Mouse (Mus musculus): ENCODE results near the gene Ptma. TPM values are rescaled to one million over a fixed set of nuclear protein-coding genes. Genes with fewer than 3 reads are reported as not detected.
"Not testable (repeated sequence)": the region's sequence is repeated elsewhere in the genome, so short reads cannot be mapped to it uniquely, and the experiment has no call there.

The Ptma gene
- polyA plus RNA-seq, 1 experiment = 749 TPM

DNA sequence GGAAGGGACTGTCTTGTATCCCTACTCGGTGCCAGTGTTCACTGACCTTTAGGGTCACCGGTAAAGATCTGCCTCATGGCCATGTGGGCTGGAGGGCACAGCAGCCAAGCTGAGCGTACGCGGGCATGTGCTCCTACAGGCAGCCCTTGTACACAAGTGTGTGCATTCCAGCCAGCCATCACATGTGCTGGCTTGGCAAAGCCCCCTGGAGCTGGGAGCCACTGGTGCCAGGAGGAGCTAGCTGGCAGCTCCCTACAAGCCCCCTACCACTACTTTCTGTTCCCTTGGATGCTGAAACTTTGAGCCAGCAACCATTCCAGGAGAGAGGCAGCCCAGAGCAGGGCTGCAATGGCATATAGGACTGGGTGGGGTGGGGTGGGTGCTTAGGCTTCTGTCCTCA, 20.1 kb upstream of the Ptma start:
- H3K27ac ChIP-seq (ENCODE audit: insufficient read depth, low read depth, low read length) = no peak overlapping the region
- WGBS = 95% methylated on average over 5 of the region's 5 CpGs
- no peaks in the 10 kb centered on the region for H3K27me3 ChIP-seq (ENCODE audit: control insufficient read depth, insufficient read depth, low read length)
- no peaks in the 10 kb centered on the region for H3K36me3 ChIP-seq (ENCODE audit: control insufficient read depth, insufficient read depth, low read length)
- H3K4me1 ChIP-seq (ENCODE audit: control insufficient read depth, insufficient read depth, insufficient read length, low read length) = peaks cover 31% of the 10 kb centered on the region
- no peak for TF ChIP-seq CTCF (IDR thresholded peaks at IDR 0.05; ENCODE audit: extremely low read depth, insufficient read length, insufficient replicate concordance, low read depth, low read length)
- no peak for TF ChIP-seq POLR2A (IDR thresholded peaks at IDR 0.05; ENCODE audit: low read depth, low read length)
- H3K4me3 ChIP-seq (ENCODE audit: low read depth, low read length) = no peak overlapping the region

DNA sequence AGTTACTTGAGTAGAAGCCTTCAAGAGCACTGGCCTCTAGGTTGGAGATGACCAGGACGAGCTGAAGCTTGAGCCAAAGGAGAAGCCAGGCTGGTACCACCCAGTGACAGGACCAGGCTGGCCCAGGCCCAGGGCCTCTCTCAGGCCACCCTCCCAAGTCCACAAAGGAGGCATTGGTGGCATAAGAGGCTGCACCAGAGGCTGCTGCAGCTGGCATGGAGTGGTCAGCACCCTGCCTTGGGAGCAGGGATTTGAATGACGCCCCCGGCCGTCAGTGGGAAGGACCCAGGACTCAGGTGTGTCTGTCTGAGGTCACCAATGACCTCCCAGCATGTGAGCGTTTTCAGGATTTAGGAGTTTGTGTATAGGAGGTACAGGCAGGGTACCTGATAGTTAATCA, 18.7 kb upstream of the Ptma start:
- Histone ChIP-seq H3K4me1 (ENCODE audit: control insufficient read depth, insufficient read depth, insufficient read length, low read length) (peaks cover 25% of the 10 kb centered on the region), H3K4me3 (ENCODE audit: low read depth, low read length) (no peak overlapping the region), H3K27ac (ENCODE audit: insufficient read depth, low read depth, low read length) (no peak overlapping the region), H3K27me3 (ENCODE audit: control insufficient read depth, insufficient read depth, low read length) (no peaks in the 10 kb centered on the region), H3K36me3 (ENCODE audit: control insufficient read depth, insufficient read depth, low read length) (no peaks in the 10 kb centered on the region)
- 96% methylated on average over 5 of the region's 5 CpGs for WGBS
- TF ChIP-seq CTCF (IDR thresholded peaks at IDR 0.05; ENCODE audit: extremely low read depth, insufficient read length, insufficient replicate concordance, low read depth, low read length) = no peak
- no peak for TF ChIP-seq POLR2A (IDR thresholded peaks at IDR 0.05; ENCODE audit: low read depth, low read length)

DNA sequence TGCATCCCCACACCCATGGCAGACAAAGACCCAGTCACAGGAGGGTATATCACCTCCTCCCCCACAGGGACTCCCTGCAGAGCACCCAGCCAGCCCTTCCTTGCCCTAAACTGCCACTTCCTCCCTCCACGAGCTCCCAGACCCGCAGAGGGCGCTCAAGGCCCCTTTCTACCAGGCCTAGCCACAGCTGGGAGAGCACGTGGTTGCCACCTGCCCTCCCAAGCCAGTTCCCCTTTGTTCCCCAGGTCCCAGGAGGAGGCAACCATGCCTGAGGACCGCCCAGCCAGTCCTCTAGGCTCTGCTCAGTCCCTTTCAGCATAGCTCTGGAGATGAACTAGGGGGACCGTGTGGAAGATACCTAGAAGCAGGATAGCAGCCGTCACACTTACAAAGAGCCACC, 17.1 kb upstream of the Ptma start:
- Histone ChIP-seq H3K36me3 (ENCODE audit: control insufficient read depth, insufficient read depth, low read length) (no peaks in the 10 kb centered on the region), H3K4me3 (ENCODE audit: low read depth, low read length) (no peak overlapping the region), H3K4me1 (ENCODE audit: control insufficient read depth, insufficient read depth, insufficient read length, low read length) (peaks cover 17% of the 10 kb centered on the region), H3K27ac (ENCODE audit: insufficient read depth, low read depth, low read length) (no peak overlapping the region), H3K27me3 (ENCODE audit: control insufficient read depth, insufficient read depth, low read length) (no peaks in the 10 kb centered on the region)
- TF ChIP-seq POLR2A (IDR thresholded peaks at IDR 0.05; ENCODE audit: low read depth, low read length) = no peak; the same call in 1 of the 2 replicates
- peak; percentile 75; the same call in 1 of the 2 replicates for TF ChIP-seq CTCF (IDR thresholded peaks at IDR 0.05; ENCODE audit: extremely low read depth, insufficient read length, insufficient replicate concordance, low read depth, low read length)
- whole genome bisulfite sequencing = 14% methylated on average over 7 of the region's 7 CpGs

DNA sequence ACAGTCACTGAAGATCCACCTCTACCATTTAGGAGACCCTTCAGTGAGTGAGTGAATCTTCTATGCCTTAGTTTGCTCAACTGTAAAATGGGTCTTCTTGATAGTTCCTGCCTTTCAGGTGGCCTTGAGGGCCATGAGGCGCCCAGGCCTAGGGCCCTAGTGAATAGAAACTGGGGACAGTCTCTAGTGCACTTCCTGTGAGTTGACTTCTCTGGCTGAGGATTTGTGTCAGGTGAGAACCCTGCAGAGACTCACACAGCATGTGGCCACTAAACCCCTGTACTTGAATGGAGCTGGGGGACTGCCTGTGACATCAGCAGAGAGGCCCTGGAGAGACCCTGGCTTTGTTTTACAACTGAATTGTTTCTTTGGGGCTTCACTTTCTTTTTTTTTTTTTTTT, 16.3 kb upstream of the Ptma start:
- H3K27ac ChIP-seq (ENCODE audit: insufficient read depth, low read depth, low read length) = no peak overlapping the region
- no peaks in the 10 kb centered on the region for H3K27me3 ChIP-seq (ENCODE audit: control insufficient read depth, insufficient read depth, low read length)
- H3K4me3 ChIP-seq (ENCODE audit: low read depth, low read length) = no peak overlapping the region
- H3K36me3 ChIP-seq (ENCODE audit: control insufficient read depth, insufficient read depth, low read length) = no peaks in the 10 kb centered on the region
- 88% methylated on average over 1 of the region's 1 CpGs for WGBS
- peaks cover 9% of the 10 kb centered on the region for H3K4me1 ChIP-seq (ENCODE audit: control insufficient read depth, insufficient read depth, insufficient read length, low read length)
- no peak for TF ChIP-seq CTCF (IDR thresholded peaks at IDR 0.05; ENCODE audit: extremely low read depth, insufficient read length, insufficient replicate concordance, low read depth, low read length)
- TF ChIP-seq POLR2A (IDR thresholded peaks at IDR 0.05; ENCODE audit: low read depth, low read length) = no peak

DNA sequence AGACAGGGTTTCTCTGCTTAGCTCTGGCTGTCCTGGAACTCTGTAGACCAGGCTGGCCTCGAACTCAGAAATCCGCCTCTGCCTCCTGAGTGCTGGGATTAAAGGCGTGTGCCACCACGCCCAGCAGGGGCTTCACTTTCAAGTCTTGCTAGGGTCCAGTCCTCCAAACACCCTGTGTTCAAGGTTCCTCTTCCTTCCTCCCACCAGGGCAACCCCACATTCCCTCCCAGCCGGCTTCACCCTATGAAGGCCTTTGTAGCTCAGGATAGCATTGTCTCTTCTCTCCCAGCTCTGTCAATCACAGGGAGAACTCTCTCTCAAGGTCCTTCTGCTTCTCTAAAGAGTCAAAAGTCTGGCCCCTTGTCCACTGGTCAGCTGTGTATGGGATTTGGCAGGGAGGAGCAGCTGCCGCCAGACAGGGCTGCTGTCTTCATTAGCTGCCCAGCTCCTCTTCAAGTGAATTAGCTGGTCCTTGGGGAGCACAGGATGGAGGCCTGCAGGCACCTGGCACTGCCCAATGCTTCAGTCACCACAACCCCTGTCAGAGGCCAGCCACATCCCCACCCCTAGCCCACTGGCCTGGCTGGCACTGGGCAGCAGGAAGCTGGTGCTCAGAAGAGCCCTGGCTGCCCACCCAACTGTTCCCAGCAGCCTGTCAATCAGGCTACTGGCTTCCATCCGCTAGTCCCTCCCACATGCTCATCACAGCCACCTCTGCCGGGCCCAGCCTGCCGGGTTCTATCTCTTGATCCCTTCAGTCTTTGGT, 15.7 kb upstream of the Ptma start:
- no peaks in the 10 kb centered on the region for H3K27me3 ChIP-seq (ENCODE audit: control insufficient read depth, insufficient read depth, low read length)
- no peaks in the 10 kb centered on the region for H3K36me3 ChIP-seq (ENCODE audit: control insufficient read depth, insufficient read depth, low read length)
- TF ChIP-seq POLR2A (IDR thresholded peaks at IDR 0.05; ENCODE audit: low read depth, low read length) (no peak), CTCF (IDR thresholded peaks at IDR 0.05; ENCODE audit: extremely low read depth, insufficient read length, insufficient replicate concordance, low read depth, low read length) (no peak)
- H3K27ac ChIP-seq (ENCODE audit: insufficient read depth, low read depth, low read length) = no peak overlapping the region
- WGBS = 87% methylated on average over 9 of the region's 9 CpGs
- peaks cover 5% of the 10 kb centered on the region for H3K4me1 ChIP-seq (ENCODE audit: control insufficient read depth, insufficient read depth, insufficient read length, low read length)
- no peak overlapping the region for H3K4me3 ChIP-seq (ENCODE audit: low read depth, low read length)

DNA sequence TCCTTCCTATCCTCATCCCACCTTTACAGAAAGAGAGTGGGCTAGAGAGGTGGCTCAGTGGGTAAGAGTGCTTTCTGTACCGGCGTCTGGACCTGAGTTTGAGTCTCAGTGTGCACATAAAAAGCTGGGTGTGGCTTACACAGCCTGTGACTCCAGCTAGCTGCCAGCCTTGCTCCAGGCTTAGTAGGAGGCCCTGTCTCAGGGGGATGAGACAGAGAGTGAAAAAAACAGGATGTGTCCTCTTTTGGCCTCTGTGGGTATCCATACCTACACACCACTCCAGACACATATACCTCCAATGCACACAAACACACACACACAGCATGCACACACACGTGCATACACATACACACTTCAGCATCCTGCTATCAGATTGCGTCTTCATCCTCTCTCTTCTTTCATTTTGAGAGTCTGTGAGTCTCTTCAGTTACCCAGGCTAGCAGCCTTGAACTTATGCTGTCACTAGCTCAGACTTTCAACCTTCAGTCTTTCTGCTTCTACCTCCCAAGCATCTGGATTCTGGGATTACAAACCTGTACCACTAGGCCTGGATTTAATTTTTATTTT, 14.3 kb upstream of the Ptma start:
- H3K4me3 ChIP-seq (ENCODE audit: low read depth, low read length) = no peak overlapping the region
- H3K36me3 ChIP-seq (ENCODE audit: control insufficient read depth, insufficient read depth, low read length) = no peaks in the 10 kb centered on the region
- H3K27ac ChIP-seq (ENCODE audit: insufficient read depth, low read depth, low read length) = no peak overlapping the region
- WGBS = 85% methylated on average over 4 of the region's 4 CpGs
- H3K4me1 ChIP-seq (ENCODE audit: control insufficient read depth, insufficient read depth, insufficient read length, low read length) = peaks cover 5% of the 10 kb centered on the region
- no peaks in the 10 kb centered on the region for H3K27me3 ChIP-seq (ENCODE audit: control insufficient read depth, insufficient read depth, low read length)
- TF ChIP-seq CTCF (IDR thresholded peaks at IDR 0.05; ENCODE audit: extremely low read depth, insufficient read length, insufficient replicate concordance, low read depth, low read length) (no peak), POLR2A (IDR thresholded peaks at IDR 0.05; ENCODE audit: low read depth, low read length) (no peak)

DNA sequence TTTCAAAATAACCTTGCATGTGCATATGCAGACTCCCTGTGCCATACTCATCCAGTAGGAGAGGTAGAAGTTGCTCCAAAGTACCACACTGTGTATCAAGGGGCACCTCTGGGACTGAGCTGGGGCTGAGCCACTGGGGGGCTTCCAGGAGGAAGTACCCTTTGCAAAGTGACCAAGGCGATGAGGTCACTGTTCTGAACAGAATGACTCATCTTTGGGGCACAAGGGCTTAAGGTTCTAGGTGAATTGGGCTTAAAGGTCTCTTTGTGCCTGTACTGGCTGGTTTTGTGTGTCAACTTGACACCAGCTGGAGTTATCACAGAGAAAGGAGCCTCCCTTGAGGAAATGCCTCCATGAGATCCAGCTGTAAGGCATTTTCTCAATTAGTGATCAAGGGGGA, 13.5 kb upstream of the Ptma start:
- not testable (repeated sequence) for H3K36me3 ChIP-seq (ENCODE audit: control insufficient read depth, insufficient read depth, low read length); H3K27ac ChIP-seq (ENCODE audit: insufficient read depth, low read depth, low read length); H3K4me3 ChIP-seq (ENCODE audit: low read depth, low read length); H3K27me3 ChIP-seq (ENCODE audit: control insufficient read depth, insufficient read depth, low read length); H3K4me1 ChIP-seq (ENCODE audit: control insufficient read depth, insufficient read depth, insufficient read length, low read length)
- 50% methylated on average over 1 of the region's 1 CpGs for WGBS

Data from small intestine, adult 2 months (tissue).